Mouse (Mus musculus) spleen, adult 12 weeks (tissue): ENCODE measurements around the gene Defb5.
"Not testable (repeated sequence)": the region's sequence is repeated elsewhere in the genome, so short reads cannot be mapped to it uniquely, and the experiment has no call there.

Source experiments
- DNase-seq: peaks from one replicate; pipeline ENCODE4 v3.0.0; 2022; ENCODE audit warnings: low spot score

The Defb5 gene

DNA sequence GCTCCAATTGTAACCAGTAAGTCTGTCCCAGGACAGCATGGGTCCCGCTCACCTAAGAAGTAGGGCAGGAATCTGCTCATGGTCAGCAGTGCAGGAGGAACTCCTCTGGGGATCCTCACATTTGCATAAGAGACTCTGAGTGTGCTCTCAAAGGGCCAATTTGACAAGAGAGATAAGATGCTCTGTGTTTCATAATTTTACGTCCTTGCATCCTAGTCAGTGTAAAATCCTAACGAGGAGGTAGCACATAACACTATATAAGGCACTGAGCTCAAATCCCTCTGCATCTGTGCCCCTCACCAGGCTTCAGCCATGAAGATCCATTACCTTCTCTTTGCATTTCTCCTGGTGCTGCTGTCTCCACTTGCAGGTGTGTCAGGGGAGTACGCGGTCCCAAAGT lies at the start of gene Defb5:
Gene Defb5 (plus strand): TSS at position 301 of the 400 bp plus-strand sequence.
- no peak for DNase-seq

DNA sequence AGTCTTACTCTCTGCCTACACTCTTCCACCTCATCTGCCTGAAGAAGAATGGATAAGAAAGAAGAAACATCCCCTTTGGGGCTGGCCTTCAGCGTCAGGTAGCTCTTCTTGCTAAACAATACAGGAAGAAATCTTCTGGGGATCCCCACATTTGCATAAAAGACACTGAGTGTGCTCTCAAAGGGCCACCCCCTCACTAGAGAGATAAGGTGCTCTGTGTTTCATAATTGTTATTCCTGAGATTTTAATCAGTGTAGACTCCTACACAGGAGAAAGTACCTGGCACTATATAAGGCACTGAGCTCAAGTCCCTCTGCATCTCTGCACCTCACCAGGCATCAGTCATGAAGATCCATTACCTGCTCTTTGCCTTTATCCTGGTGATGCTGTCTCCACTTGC lies 22.2 kb upstream of the Defb5 start, which contains the start of gene Defb6:
Gene Defb6 (plus strand): TSS at position 318 of the 400 bp plus-strand sequence.
- DNase-seq = no peak

DNA sequence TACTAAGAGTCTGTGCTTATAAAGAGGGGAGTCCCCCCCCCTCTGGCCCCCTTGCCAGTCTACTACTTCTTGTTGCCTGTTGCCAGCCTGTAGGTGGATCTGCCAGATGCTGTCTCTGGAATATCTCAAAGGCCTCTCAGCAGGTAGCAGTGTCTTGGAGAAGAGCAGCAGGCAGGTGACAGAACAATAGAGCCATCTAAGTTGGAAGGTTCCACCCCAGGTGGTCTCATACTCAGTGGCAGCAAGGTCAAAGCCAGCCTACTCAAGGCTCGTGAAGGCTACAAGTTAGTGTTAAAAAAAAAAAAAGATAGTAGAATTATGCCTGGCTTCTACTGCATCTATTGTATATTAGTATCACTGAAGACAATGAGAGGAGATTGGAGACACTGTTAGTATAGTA lies 9.3 kb upstream of the Defb5 start:
- DNase-seq = no peak

DNA sequence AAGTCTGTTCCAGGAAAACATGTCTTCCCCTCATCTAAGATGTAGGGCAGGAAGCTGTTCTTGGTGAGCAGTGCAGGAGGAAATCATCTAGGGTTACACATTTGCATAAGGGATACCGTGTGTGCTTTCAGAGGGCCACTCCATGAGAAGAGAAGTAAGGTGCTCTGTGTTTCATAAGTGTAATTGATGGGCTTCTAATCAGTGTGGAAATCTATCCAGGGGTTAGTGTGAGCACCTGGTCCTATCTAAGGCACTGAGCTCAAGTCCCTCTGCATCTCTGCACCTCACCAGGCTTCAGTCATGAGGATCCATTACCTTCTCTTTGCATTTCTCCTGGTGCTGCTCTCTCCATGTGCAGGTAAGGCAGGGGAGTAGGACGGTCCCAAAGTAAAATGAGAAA lies 7.8 kb upstream of the Defb5 start, which contains the start of gene Defb46:
Gene Defb46 (plus strand): TSS at position 301 of the 400 bp plus-strand sequence.
- no peak for DNase-seq

DNA sequence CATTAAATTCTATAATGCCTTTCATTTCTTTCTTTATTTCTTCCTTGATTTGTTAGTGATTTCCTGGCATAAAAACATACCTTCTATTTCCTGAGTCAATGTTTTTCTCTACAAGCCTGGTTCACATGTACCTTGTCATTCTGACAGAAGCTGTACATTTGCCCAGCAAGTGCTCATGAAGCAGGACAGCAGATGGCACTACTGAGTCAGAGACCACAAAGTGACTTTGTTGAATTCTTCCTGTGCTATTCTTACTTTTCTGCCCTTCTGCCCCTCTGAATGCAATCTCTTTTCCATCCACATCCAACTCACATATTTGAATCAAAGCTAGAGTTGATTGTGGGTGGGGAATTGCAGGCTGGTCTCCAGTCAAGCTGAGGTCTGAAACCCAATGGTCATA lies 10.8 kb downstream of the Defb5 start:
- no peak for DNase-seq

DNA sequence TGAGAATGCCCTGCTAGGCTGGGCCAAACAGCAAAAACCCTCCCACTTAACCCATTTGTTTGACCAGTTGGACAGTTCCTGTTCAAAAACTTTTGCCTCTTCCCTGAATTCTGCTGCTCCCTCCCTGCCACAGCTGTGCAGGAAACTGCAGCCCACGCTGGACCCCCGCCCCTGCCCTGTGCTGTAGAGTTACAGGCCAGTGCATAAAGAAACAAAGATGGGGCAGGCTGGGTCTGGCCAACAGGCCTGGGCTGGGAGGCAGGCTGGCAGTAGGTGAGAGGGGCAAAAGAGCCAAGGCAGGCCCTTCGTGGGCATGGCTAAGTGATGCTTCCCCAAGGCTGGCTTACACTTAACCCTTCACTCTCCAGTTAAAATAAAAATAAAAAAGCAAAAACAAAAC lies 12.3 kb downstream of the Defb5 start:
- no peak for DNase-seq

DNA sequence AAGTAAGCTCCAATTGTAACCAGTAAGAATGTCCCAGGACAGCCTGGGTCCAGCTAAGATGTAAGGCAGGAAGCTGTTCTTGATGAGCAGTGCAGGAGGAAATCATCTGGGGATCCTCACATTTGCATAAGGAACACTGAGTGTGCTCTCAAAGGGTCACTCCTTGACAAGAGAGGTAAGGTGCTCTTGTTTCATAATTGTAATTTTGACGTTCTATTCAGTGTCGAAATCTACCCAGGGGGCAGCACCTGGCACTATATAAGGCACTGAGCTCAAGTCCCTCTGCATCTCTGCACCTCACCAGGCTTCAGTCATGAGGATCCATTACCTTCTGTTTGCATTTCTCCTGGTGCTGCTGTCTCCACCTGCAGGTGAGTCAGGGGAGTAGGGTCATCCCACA lies 45.7 kb downstream of the Defb5 start, which contains the start of gene Defb3:
Gene Defb3 (plus strand): TSS at position 301 of the 400 bp plus-strand sequence.
- not testable (repeated sequence) for DNase-seq

DNA sequence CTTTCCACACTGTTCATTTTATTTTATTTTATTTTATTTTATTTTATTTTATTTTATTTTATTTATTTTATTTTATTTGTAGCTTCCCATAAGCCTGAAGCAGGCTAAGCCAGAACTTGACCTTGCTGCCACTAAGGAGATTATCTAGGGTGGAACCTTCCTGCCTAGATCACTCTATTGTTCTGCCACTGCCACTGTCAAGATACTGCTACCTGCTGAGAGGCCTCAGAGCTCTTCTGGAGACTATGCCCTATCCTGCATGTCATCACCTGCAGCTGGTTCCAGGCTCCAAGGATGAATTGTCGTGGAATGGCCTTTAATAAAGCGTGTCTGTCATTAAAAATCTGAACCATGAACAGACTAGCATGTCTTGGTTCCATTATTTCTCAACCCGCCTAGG lies 51.0 kb downstream of the Defb5 start:
- DNase-seq = not testable (repeated sequence)
